Mouse (Mus musculus): ENCODE results near the gene Spata9.
A peak's percentile ranks its signal among the peaks of the same experiment; 100 is the strongest.

Gene Spata9

DNA sequence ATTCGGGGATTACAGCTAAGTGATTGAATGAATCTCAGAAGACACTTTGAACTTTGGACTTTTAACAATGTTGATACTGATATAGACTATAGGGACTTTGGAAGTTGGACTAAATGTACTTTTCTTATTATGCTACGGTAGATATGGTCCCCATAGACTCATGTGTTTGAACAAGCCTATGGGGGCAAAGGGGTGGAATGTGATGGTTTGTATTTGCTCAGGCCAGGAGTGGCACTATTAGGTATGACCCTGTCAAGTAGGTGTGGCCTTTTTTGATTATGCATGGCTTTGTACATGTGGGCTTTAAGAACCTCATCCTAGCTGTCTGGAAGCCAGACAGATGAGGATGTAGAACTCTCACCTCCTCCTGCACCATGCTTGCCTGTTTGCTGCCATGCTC is 7.5 kb downstream of the Spata9 start:
- TF ChIP-seq GATA4 (IDR thresholded peaks at IDR 0.05; ENCODE audit: insufficient replicate concordance, low read length): no peak

DNA sequence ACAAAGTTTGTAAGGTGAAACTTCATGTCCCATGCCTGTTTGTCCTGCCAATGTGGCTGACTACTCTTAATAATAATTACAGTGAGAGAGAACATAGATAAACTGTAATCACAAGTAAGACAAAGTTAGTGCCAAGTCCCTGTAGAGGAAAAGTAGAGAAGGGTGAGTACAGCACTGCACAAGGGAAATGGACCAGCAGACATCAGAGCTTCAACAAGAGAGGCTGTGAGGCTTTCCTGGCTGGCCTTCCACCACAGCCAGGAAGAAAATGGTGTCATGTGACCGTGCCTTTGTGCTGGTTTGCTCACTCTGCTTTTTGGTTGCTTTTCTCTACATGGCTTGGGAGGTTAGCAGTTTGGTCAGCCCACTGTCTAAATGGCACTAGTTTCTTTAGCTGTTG is 8.7 kb downstream of the Spata9 start:
- no peak for TF ChIP-seq GATA4 (IDR thresholded peaks at IDR 0.05; ENCODE audit: insufficient replicate concordance, low read length)

DNA sequence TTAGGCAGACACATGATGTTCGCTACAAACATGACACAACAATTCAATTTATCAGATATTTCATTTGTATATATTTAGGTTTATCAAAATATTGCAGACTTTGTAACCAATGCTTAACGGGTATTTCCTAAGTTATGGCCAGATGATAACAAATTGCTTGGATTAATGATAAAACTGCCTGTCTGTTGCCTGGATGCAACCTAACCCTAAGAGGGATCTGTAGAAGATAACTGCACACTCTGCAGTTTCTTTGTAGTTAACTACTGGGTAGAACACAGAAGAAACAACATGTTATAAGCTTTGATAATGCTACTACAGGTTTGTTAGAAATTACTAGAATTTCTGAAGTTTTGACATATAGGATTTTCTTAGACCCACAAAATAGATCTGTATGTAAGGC is 9.3 kb downstream of the Spata9 start:
- no peak for TF ChIP-seq GATA4 (IDR thresholded peaks at IDR 0.05; ENCODE audit: insufficient replicate concordance, low read length)

DNA sequence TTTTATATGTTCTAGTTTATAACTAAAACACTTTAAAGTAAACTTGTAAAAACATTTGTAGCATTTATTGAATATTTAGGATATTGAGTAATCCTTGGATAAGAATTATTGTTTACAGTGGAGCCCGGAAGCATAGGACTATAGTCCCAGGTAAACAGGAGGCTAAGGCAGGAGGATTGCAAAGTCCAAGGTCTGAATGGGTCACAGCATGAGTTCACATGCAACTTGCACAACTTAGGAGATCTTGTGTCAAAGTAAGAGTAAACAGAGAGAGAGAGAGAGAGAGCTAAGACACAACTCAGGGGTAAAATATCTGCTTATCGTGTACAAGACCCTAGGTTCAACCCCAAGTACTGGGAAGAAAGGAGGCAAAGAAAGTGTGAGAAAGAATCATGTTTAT is 9.7 kb downstream of the Spata9 start:
- TF ChIP-seq GATA4 (IDR thresholded peaks at IDR 0.05; ENCODE audit: insufficient replicate concordance, low read length): no peak

DNA sequence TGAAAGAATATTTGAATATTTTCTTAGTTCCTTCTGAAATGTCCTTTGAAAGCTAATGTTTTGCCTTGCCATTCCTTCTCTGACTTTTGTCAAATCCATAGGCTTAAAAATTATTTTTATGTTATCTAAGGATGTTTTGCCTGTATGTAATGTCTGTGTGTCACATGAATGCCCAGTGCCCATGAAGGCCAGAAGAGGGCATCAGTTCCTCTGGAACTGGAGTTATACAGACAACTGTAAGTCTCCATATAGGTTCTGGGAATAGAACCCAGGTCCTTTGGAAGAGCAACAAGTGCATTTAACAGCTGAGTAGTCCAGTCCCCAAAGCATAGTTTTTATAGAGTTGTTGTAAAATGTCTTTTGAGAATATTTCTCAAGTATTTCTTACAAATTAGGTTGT is 15.0 kb downstream of the Spata9 start:
- TF ChIP-seq GATA4 (IDR thresholded peaks at IDR 0.05; ENCODE audit: insufficient replicate concordance, low read length): no peak

DNA sequence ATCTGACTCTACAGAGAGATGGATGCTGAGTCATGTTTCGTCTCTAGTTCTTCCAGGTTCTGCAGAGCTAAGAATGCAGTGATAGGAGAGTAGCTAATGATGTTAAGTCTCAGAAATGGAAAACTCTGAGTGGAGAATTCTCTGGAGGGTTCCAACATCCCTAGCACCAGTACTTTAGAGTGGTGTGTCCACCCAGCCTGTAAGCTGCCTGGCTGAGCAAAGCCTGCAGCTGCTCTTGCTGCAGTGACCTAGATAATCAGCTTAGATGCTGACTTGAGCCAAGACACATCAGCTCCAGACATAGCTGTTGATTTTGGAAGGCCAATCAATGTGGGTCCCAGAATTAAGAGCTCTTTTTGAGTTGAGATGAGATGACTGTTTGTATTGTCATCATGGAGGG is 21.1 kb downstream of the Spata9 start:
- no peak for TF ChIP-seq GATA4 (IDR thresholded peaks at IDR 0.05; ENCODE audit: insufficient replicate concordance, low read length)

DNA sequence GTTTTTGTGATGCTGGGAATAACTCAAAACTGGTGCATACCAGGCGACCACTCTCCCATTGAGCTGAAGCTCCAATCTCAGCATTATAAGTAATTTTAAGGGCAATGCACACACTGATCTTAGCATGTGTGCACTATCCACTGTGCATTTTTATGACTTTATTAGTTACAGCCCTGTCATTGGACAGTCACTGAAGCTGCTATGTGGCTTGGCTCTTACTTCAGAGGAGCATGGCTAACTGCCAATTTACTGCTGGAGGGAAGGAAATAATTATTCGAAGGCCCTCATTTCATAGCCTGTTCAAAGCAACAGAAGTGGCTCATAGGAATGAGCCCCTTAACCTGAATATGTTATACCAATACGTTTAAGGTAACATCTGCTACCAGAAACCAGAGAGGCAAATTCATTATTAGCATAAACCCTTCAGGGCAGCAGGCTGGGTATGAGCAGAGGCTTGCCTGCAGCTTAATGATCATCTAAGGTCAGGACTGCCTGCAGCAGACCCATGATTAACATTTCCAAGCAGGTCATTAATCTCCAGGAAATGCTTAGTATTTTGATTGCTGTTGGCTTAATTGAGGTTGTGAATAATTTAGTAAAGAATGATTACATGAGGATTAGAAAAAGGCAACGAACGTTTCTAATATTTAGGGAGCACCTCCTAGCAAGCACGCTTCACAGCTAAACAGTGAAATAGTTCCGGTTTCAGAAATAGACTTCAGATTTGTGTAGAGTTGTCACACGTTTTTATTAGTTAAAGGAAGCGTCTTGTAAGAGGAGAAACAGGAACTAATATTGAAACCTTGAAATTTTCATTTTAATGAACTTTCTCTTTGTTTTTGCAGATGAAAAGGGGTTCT is 25.4 kb downstream of the Spata9 start:
- TF ChIP-seq GATA4 (IDR thresholded peaks at IDR 0.05; ENCODE audit: insufficient replicate concordance, low read length): no peak

DNA sequence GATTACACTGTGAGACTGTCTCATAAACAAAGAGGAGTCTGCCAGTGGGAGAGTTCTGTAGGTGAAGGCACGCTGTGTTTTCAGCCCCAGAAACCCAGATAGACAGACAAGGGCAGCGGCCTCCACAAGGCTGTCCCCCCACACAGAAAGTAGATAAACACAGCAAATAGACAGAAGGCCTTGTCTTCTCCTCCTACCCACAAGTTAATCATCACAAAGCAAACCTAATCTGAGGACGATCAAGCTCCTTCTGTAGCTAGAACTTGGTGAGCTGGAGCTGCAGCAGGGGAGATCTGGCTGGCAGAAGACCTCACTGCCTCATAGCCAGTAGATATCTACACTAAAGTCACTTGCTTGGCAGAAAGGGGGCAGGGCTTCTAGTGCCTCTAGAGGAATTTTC is 36.3 kb downstream of the Spata9 start:
- no peak for TF ChIP-seq GATA4 (IDR thresholded peaks at IDR 0.05; ENCODE audit: insufficient replicate concordance, low read length)

DNA sequence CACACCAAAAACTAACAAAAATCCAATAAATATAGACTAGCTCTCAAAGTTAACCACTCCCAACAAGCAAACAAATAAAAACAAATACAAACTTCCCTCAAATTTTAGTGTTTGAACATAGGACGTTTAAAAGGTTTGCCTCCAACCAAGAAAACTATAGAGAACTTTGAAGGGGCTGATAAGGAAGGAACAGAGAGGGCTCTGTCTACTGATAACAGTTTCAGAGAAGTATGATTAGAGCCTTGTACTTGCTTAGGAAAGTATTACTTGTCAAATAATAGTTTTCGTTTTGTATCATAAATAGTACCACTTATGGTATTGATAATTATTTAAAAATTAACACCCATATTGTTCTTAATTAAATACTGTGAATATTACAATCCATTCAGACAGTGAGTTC is 47.6 kb downstream of the Spata9 start:
- TF ChIP-seq GATA4 (IDR thresholded peaks at IDR 0.05; ENCODE audit: insufficient replicate concordance, low read length): no peak

DNA sequence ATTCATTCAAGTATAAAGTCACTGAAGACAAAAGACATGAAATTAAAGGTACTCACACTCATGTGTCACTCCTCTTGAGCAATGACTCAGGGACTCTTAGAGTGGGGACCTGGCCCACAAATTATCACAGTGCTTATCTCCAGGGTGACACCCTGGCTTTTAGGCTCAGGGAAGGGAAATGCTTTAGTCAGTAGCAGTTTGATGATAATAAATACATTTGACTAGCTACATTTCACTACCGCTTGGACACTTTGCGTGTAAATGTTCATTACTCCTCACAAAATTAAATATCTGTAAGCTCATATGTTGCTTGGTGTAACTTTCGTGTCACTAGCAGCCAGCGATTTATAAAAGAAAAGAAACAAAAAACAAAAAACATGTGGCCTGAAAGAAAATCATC is 50.5 kb downstream of the Spata9 start:
- no peak for TF ChIP-seq GATA4 (IDR thresholded peaks at IDR 0.05; ENCODE audit: insufficient replicate concordance, low read length)

DNA sequence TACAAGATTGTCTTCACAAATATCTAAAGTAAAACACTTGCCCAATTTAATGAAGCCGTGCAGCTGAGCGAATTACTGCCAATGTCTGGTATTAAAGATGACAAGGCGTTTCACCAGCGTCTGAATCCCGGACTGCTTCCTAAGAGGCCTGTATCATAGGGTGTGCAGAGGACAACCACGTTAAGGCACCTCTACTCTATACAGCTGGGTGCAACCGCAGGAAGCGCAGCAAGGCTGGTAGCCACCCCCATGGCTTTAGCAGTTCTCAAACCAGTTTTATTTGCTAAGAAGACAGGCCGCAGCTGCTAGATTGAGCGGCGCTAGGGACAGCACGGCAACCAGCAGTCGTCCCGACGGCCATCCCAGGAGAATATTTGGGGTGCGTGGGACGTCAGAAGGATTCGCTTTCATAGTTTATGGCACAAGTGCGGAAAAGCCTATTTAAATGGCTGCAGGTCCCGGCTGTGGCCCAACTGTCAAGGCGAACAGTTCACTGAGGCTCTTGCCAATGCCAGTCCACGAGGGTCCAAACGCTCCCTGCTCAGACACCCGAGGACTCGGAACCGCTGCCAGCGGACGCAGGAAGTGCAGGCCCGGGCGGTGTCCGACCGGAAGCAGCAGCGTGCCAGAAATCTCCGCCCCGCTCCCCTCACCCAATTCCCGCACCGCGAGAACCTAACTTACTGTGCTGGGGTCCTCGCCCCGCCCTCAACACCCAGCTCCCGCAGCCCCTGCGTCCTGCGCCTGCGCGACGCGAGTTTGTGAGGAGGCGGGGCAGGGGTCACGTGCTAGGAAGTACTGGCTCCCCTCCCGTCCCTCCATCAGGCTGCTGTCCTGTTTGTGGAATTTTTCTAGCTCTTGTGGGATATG is 51.3 kb downstream of the Spata9 start, which contains the start of gene Rfesd:
Gene Rfesd, minus strand, starts transcription at position 746 of the 870 bp plus-strand sequence.
- TF ChIP-seq GATA4 (IDR thresholded peaks at IDR 0.05; ENCODE audit: insufficient replicate concordance, low read length): peak; percentile 61; the same call in 1 of the 2 replicates

DNA sequence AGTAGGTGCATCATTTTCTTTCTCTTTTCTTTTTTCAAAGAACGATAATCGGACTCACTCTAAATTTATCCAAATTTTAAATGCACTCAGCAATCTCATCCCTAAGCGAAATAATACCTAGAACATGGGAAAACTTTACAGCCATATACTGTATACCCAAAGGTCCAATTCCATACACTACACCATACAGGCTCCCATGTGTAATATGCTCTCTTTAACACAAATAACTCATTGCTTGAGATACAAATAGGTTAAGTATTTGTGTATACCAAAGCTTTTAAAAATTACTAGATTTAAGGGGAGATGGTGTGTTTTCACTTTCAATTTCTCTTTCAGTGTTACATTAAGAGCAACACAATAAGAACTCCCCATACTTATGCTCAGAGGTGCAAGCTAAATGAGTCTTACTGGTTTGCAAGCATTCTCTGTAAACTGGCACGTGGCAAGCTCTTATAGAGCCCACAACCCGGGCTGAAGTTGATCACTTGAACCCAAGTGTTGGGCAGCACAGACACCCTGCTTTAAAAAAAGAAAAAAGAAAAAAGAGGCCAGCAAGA is 52.0 kb downstream of the Spata9 start:
- no peak for TF ChIP-seq GATA4 (IDR thresholded peaks at IDR 0.05; ENCODE audit: insufficient replicate concordance, low read length)

DNA sequence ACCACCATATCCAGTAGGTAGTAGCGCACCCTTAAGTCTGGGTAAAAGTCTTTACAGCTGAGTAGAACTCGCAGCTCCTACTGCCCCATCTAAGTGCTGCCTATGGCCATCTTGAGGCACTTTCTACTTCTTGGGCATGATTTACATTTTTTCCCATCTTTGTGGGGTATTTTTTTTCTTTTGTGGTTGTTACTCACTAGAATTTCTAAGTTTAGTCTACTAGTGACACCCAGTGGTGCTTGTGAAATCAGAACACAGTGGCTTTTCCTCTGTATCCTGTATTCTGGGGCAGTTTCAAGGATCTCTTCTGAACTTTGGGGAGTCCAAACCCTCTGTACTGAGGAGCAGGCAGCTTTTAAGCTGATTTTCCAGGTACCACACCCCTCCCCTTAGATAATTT is 54.8 kb downstream of the Spata9 start:
- TF ChIP-seq GATA4 (IDR thresholded peaks at IDR 0.05; ENCODE audit: insufficient replicate concordance, low read length): no peak

DNA sequence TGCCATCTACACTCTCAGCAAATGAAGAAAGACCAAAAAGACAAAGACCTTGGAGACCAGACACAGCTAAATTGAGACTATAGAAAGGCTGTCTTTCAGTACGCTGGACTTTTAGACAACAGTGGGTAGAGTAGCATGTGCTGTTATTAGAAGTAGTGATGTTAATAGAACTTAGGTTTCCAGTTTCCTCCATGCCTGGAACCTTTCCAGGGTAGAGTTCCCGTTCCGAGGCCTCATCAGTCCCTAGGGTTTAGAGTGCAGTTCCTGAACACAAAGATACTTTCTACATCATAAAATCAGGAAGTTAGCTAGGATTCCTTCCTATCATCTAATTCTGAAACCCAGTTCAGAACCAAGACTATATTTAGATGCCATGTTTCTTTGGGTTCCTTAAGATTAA is 57.6 kb downstream of the Spata9 start:
- TF ChIP-seq GATA4 (IDR thresholded peaks at IDR 0.05; ENCODE audit: insufficient replicate concordance, low read length): no peak

DNA sequence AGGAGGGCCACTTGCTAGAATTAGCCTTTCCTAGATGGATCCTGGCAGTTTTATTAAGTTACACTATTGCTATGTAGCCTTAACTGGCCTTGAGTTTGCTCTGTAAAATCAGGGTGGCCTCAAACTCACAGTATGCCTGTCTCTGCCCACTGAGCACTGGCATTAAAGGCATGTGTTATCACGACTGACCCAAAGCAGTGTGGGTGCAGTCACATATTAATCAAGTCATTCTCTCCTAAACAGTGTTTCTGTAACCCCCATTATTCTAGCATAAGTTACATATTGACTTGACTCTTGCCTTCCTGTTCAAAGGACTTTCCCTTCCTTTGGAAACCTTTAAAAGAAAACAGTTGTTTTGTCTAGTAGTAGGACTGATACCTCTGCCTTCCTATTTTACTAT is 75.5 kb downstream of the Spata9 start:
- TF ChIP-seq GATA4 (IDR thresholded peaks at IDR 0.05; ENCODE audit: insufficient replicate concordance, low read length): no peak

DNA sequence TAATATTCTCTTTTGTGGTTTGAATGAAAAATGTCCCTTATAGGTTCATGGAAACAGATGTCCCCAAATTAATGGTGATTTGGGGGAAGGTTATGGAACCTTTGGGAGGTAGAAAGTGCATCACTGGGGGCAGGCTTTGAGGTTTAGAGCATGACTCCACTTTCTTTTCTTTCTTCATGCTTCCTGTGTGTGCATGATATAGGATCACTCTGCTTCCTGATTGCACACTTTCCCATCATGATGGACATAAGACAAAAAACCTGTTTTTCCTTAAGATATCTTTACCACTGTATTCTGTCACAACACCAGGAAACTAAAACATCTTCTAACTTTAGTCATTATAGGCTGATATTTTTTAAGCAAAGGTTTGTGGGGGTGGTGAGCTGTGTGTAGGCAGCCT is 78.0 kb downstream of the Spata9 start:
- no peak for TF ChIP-seq GATA4 (IDR thresholded peaks at IDR 0.05; ENCODE audit: insufficient replicate concordance, low read length)

All from liver, adult (tissue).